Mouse (Mus musculus) ES-Bruce4 (cell line): ENCODE measurements around the gene Taf1.

Experiments
- EP300 ChIP-seq: IDR thresholded peaks from 2 replicates; pipeline ENCODE4 v1.6.1; 2011; ENCODE audit warnings: low read depth, low read length; ENCODE audit not compliant: insufficient read depth
- POLR2A ChIP-seq: IDR thresholded peaks from one replicate; pipeline ENCODE4 v1.8.1; 2011; ENCODE audit warnings: low read length; ENCODE audit not compliant: insufficient read depth

DNA sequence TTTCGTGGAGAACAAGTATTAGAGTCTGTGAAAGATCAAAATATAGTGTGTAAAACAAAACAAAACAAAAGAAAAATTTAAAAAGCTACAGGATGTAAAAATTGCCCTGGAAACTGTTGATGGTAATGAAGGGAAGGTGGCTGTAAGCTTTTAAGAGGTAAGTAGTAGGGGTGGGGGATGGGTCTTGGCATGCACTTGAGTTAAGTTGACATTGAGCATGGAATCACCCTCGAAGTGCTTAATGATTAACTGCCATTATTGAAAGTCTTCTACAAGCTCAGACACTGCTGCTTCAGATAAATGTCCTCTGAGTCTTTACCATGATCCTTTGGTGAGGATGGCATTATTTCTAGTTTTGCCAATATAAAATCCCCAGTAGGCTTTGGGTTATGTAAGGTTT, 112.8 kb downstream of the Taf1 start:
- TF ChIP-seq EP300 = no peak
- no peak for TF ChIP-seq POLR2A
